Mouse (Mus musculus) embryonic fibroblast, embryonic 13.5 days (primary cell): ENCODE measurements at regions not wholly inside any gene's neighbourhood (a gene's known extent, or its start where the extent isn't known, plus 50 kb on each side); places are given as distances from the start of the nearest gene placed in this dataset.
"Not testable (repeated sequence)": the region's sequence is repeated elsewhere in the genome, so short reads cannot be mapped to it uniquely, and the experiment has no call there.

ENCODE experiments used
- H3K27ac ChIP-seq: 2 replicates; pipeline ENCODE4 v1.5.1; 2012; ENCODE audit warnings: low read length, control low read depth, inconsistent platforms; ENCODE audit not compliant: insufficient read depth
- H3K4me1 ChIP-seq: 2 replicates; pipeline ENCODE4 v1.6.1; 2011; ENCODE audit warnings: low read length; ENCODE audit not compliant: control insufficient read depth, insufficient read depth
- H3K4me3 ChIP-seq: 2 replicates; pipeline ENCODE4 v1.5.1; 2011; ENCODE audit warnings: mild to moderate bottlenecking, control low read depth, low read length; ENCODE audit not compliant: insufficient read depth
- CTCF ChIP-seq: IDR thresholded peaks from 2 replicates; pipeline ENCODE4 v1.5.1; 2011; ENCODE audit warnings: mild to moderate bottlenecking, control low read depth, low read length, moderate library complexity, borderline replicate concordance; ENCODE audit not compliant: insufficient read depth
- POLR2A ChIP-seq: IDR thresholded peaks from 2 replicates; pipeline ENCODE4 v1.6.1; 2011; ENCODE audit warnings: low read depth, mild to moderate bottlenecking, control low read depth, low read length, moderate library complexity

DNA sequence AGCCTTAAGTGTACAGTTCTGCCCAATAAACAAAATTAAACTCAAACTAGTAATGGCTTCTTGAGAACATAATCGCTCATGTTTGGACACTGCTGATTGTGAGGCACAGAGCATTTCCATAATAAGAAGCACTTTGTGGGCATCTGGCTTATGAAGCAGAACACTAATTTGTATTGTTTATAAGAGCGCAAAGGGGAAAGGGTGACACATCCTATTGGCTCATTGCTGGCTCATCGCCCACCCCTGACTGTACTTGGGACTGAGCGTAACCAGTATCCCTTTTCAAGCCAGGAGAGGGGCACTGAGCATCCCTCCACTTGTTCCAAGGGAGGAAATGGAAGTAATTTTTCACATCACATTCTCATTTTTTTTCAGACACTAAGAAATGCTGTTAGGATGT, 288.0 kb downstream of the Sfmbt2 start:
- Histone ChIP-seq H3K4me3 (no peak overlapping the region), H3K27ac (no peak overlapping the region), H3K4me1 (no peaks in the 10 kb centered on the region)

DNA sequence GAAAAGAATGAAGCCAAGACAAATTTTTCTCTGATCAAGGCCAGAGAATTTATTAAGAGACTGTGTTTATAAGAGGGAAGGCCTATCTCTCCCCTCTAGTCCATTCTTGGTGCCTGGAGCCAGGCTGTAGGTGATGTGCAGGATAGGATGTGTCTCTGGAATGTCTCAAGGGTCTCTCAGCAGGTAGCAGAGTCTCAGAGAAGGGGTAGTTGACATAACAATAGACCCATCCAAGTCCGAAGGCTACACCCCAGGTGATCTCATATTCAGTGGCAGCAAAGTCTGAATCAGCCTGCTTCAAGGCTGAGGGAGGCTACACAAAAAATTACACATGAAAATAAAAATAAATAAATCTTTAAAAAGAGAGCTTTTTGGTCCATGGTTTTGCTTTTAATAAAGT, 297.6 kb downstream of the Sfmbt2 start:
- not testable (repeated sequence) for H3K4me1 ChIP-seq, H3K4me3 ChIP-seq, H3K27ac ChIP-seq

More for the DNA sequence above, 288.0 kb downstream of the Sfmbt2 start:
- TF ChIP-seq POLR2A (no peak), CTCF (no peak)

DNA sequence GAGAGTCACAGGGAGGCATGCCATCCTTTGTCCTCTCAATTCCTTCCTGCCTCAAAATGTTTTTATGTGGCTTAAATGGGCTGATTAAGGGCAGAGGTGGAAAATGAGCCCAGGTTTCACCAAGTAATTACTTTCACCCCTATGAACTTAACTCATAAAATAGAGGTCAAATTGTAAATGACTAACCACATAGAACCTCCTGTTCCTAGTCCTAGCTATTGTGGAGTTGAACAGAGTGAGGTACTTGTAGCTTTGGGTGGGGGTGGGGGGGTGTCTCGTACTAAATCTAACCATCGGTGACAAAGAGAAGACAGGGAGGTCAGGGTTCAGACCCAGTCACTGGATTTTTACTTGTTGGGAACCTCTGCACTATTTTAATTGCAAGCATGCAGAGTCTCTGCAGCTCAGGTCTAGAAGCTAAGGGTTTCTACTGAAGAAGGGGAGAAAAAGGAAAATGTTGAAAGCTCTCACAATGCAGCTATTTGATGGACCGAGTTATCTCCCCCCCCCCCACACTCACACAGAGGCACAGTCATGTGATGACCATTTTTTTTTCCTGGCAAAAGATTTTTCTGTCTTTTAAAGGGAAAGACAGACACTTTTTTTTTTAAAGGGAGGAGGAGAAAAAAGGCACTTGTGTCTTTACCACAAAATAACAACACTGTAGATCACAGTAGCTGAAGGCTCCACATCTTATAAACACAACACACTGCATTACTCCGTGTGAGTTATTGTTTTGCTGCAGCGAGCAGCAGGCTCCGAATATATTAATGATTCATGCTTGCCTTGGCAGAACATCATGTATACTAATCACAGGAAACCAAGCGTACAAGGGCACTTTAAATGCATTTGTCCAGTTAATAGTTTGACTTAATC, 300.4 kb downstream of the Sfmbt2 start:
- TF ChIP-seq CTCF = no peak
- no peak for TF ChIP-seq POLR2A
- Histone ChIP-seq H3K4me1 (no peaks in the 10 kb centered on the region), H3K4me3 (no peak overlapping the region), H3K27ac (no peak overlapping the region)

DNA sequence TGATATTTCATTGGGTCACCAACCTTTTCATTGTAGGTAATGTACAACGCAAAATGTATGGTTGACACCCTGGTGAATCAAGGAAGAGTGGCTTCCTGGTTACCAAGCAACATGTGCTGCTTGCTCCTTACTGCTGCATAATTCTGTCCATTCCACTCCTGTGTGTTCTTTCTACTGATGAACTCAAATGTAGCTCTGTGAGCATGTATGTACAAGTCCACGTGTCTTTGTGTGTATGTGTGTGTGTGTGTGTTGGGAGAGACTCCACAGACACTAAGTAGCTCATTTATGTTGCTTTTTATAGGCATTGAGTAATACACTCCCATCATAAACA, 301.0 kb downstream of the Sfmbt2 start:
- H3K4me1 ChIP-seq = no peaks in the 10 kb centered on the region
- TF ChIP-seq CTCF (no peak), POLR2A (no peak)
- no peak overlapping the region for H3K27ac ChIP-seq
- H3K4me3 ChIP-seq = no peak overlapping the region

DNA sequence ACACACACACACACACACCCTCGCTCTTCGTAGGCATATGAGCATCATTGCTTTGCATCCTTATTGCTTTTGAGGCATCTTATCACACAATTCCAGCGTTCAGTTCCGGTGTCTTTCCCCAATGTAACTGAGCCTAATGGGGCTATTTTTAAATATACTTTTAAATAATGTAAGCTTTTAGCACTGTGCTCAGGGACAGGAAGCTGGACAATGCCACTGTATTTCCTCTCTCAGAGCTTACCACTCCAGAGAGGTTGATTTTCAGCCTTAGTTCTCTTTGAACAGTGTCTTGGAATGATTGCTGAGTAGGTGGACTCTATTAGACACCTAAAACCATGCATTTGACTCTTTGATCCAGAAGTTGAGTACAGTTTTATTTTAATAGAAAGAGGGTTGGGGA, 301.9 kb downstream of the Sfmbt2 start:
- Histone ChIP-seq H3K4me3 (no peak overlapping the region), H3K27ac (no peak overlapping the region), H3K4me1 (no peaks in the 10 kb centered on the region)
- TF ChIP-seq POLR2A = no peak

DNA sequence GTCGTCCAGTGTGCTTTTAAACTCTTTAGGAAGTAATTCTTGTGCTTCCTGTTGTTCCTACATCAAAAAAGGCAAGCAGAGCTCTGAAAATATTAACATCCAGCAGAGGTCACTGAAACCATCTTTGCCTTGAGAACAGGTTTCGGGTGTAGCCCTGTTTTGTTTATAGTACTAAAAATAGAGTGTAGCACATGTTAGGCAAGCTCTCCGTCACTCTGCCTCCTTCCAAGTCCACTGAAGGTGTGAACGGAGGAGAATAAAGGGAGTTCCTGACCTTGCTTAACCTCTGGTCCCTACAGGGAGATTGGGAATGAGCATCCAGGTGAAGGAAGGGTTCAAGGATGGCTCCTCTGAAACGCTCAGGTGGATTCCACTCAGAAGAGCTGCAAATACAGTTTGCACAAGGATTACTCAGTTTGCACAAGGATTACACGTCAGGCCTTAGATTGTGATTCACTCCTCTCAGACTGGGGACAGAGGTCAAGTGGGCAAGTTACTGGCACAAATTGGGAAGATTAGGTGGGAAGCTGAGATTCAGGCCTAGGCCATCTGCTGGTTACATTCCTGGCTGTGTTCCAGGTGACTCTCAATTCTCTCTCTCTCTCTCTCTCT, 304.5 kb downstream of the Sfmbt2 start:
- TF ChIP-seq POLR2A = no peak
- no peak for TF ChIP-seq CTCF
- Histone ChIP-seq H3K27ac (no peak overlapping the region), H3K4me1 (no peaks in the 10 kb centered on the region), H3K4me3 (no peak overlapping the region)

DNA sequence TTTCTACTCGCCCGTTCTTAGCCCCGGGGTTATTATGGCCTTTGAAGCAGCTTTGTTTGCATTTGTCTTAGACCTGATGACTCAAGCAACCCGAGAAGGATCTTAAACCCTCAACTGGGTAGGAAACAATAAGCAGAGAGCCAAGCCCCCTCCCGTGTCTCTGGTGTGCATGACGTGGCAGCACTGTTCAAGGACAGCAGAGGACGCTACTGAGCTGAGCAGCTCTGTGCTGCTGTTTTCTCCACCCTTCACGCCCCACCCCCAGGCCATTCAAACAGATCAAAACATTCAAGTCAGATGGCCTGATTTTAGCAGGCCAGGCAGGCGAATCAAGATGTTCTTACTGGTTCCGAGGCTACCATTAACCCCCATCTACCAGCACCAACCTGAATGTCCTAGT, 331.1 kb downstream of the Sfmbt2 start:
- Histone ChIP-seq H3K27ac (no peak overlapping the region), H3K4me3 (no peak overlapping the region), H3K4me1 (no peaks in the 10 kb centered on the region)
- TF ChIP-seq POLR2A (no peak), CTCF (no peak)

DNA sequence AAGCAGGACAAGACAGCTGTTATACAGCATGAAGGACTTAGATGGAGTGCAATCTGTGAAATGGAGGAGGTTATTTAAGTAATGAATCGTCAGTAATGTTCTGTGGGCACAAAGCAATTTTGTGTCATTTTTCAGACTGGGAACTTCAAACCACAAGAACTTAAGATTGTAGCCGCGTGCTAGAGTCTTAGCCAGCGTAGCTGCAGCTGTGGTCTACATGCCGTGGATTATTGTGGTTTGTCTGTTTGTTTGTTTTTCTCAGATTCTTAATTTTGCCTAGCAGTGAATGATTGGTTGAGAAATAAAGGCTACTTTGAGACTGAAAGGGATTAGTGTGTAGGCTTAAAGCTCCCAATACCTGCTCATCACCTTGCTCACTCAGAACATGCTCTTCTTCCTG, 348.1 kb downstream of the Sfmbt2 start:
- no peak overlapping the region for H3K27ac ChIP-seq
- no peaks in the 10 kb centered on the region for H3K4me1 ChIP-seq
- H3K4me3 ChIP-seq = no peak overlapping the region
- TF ChIP-seq CTCF = no peak
- no peak for TF ChIP-seq POLR2A

DNA sequence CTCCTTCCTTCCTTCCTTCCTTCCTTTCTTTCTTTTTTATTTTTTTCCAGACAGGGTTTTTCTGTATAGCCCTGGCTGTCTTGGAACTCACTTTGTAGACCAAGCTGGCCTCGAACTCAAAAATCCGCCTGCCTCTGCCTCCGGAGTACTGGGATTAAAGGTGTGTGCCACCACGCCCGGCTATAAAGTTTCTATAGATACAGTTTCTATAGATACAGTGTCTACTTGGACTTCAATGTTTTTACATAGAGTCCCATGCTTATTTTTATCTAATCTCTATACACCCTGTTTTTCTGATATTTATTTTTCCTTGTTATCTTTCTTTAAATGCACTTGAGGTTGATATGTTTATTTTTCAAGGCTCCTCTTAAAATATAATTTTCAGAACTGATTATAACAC, 364.0 kb downstream of the Sfmbt2 start:
- H3K4me1 ChIP-seq, H3K4me3 ChIP-seq, H3K27ac ChIP-seq: not testable (repeated sequence)

DNA sequence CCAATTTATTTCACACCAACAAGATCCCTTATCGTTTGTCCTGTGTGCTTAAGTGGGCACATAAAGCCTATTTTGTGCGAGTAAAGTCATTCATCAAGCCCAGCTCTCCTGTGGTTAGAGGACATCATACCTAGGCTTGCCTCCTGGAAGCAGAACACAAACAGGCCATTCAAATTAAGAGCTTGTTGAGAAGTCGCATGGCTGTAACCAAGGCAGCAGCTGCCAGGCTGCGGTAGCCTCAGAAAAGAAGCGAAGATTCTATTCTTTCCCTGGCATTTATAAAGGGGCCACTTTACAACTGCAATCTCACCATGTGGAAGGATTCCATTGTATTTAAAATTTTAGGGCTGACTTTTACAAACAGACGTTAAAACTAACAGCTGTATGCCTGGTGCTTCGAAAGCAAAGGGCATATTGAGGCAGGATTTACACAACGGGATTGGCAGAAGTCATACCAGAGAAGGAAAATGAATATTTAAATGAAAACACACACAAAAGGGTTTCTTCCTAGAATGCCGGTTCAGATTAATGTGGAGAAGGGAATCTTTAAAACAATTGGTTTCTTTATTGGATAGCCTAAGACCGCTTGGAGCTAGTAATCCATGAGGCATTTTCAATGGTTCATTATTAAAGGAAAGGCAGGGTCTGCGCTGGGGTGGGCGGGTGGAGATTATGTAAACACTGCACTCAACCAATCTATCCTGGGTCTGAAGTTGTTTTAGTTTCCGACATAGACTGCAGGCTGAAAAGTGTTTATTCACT, 366.6 kb downstream of the Sfmbt2 start:
- no peak overlapping the region for H3K27ac ChIP-seq
- no peak overlapping the region for H3K4me3 ChIP-seq

DNA sequence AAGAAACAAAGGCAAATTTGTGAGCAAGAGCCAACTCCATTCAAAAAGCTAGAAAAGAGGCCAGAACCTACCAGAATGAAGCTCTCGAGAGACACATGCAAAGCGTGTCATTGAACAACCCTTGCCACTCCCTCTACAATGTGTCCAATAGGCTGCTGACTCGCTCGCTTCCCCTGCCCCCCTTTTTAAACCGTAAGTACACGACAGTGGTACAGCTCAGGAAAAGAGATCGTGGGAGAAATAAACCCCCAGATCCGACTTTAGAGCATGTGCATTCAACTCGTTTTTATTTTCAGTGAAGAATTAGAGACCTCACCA, 367.1 kb downstream of the Sfmbt2 start:
- TF ChIP-seq CTCF (no peak), POLR2A (no peak)
- H3K27ac ChIP-seq = no peak overlapping the region
- H3K4me1 ChIP-seq = no peaks in the 10 kb centered on the region
- H3K4me3 ChIP-seq = no peak overlapping the region

More for the DNA sequence above, 366.6 kb downstream of the Sfmbt2 start:
- no peaks in the 10 kb centered on the region for H3K4me1 ChIP-seq
- TF ChIP-seq CTCF (no peak), POLR2A (no peak)
